Mouse (Mus musculus): ENCODE measurements at regions not wholly inside any gene's neighbourhood (a gene's known extent, or its start where the extent isn't known, plus 50 kb on each side); places are given as distances from the start of the nearest gene placed in this dataset.
A peak's percentile ranks its signal among the peaks of the same experiment; 100 is the strongest.

GRCm38 (mm10) chr11:92967288-92967687 lies 130.5 kb upstream of the Car10 start:
- DNase-seq (ENCODE audit: low spot score in 2 of 2), result no peak

GRCm38 (mm10) chr11:92999603-93000002 lies 98.2 kb upstream of the Car10 start:
- no peak for DNase-seq (ENCODE audit: low spot score in 2 of 2)

GRCm38 (mm10) chr11:93005991-93006390 lies 91.8 kb upstream of the Car10 start:
- no peak for DNase-seq (ENCODE audit: low spot score in 2 of 2)

- DNase-seq (ENCODE audit: low spot score in 2 of 2), result no peak
These were observed 71.8 kb upstream of the Car10 start for GRCm38 (mm10) chr11:93025981-93026380.

- DNase-seq (ENCODE audit: low spot score in 2 of 2), result peak in 1 of 2 experiments; percentile 8
These were observed 62.3 kb upstream of the Car10 start for GRCm38 (mm10) chr11:93035509-93035908.

GRCm38 (mm10) chr11:93037846-93038245 lies 60.0 kb upstream of the Car10 start:
- DNase-seq (ENCODE audit: low spot score in 2 of 2), result peak in 1 of 2 experiments; percentile 10

- no peak for DNase-seq (ENCODE audit: low spot score in 2 of 2)
These were observed 58.5 kb upstream of the Car10 start for GRCm38 (mm10) chr11:93039325-93039724.

GRCm38 (mm10) chr11:93040816-93041215 lies 57.0 kb upstream of the Car10 start:
- DNase-seq (ENCODE audit: low spot score in 2 of 2), result no peak

- DNase-seq (ENCODE audit: low spot score in 2 of 2), result peak; percentile 1 to 23
These were observed 52.8 kb upstream of the Car10 start for GRCm38 (mm10) chr11:93044998-93045397.

Data from left cerebral cortex, adult 8-10 months (tissue).